Mouse (Mus musculus) forebrain, embryonic 12.5 days (tissue): ENCODE measurements at regions not wholly inside any gene's neighbourhood (a gene's known extent, or its start where the extent isn't known, plus 50 kb on each side); places are given as distances from the start of the nearest gene placed in this dataset.
A peak's percentile ranks its signal among the peaks of the same experiment; 100 is the strongest.

Experiments
- ATAC-seq: fragments of 200-750 bp; cut with Nextera tagmentation; 2 replicates; pipeline ENCODE4 v1.8.0; 2017; ENCODE audit warnings: moderate TSS enrichment; ENCODE audit not compliant: low FRiP score
- H3K27ac ChIP-seq: fragments of 300-500 bp; sonication (generic); 2 replicates; pipeline ENCODE4 v1.5.1; 2016; ENCODE audit warnings: mild to moderate bottlenecking
- H3K27me3 ChIP-seq: fragments of 300-500 bp; sonication (generic); 2 replicates; pipeline ENCODE4 v1.6.1; 2016; ENCODE audit warnings: mild to moderate bottlenecking
- H3K36me3 ChIP-seq: fragments of 300-500 bp; sonication (generic); replicated peaks from 2 replicates; pipeline ENCODE4 v1.6.1; 2016; ENCODE audit warnings: mild to moderate bottlenecking
- H3K4me1 ChIP-seq: fragments of 300-500 bp; sonication (generic); 2 replicates; pipeline ENCODE4 v1.6.1; 2016
- H3K4me2 ChIP-seq: fragments of 300-500 bp; sonication (generic); 2 replicates; pipeline ENCODE4 v1.6.1; 2016; ENCODE audit warnings: mild to moderate bottlenecking, moderate library complexity
- H3K4me3 ChIP-seq: fragments of 300-500 bp; sonication (generic); replicated peaks from 2 replicates; pipeline ENCODE4 v1.5.1; 2016; ENCODE audit warnings: mild to moderate bottlenecking
- H3K9ac ChIP-seq: fragments of 300-500 bp; sonication (generic); 2 replicates; pipeline ENCODE4 v1.6.1; 2016; ENCODE audit warnings: mild to moderate bottlenecking
- H3K9me3 ChIP-seq: fragments of 300-500 bp; sonication (generic); 2 replicates; pipeline ENCODE4 v1.6.1; 2016
- WGBS: fragments of 180-500 bp; shearing (Covaris S2); methylation state at CpG from one replicate; pipeline ENCODE4 v1.1.7; 2016; 5-methylcytosine and 5-hydroxymethylcytosine counted together

DNA sequence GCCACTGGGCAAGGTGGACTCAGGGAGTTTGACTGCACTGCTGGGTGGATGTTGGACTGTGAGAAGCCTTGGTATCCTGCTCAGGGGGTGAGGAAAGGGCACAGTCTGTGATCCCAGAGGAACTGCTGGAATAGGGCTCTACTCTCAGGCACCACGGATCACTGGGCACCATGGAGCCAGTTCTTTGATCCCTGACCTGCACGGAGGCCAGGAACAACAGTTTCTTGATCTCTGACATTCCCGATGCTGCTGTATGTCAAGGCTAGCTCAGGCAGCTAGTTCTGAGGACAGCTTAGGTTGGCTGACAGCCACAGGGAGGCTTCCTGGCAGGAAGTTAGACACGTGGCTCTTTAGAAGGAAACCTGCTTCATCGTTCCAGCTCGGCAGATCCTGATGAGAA is 289.5 kb upstream of the Slit2 start:
- no peaks in the 10 kb centered on the region for H3K27me3 ChIP-seq
- ATAC-seq: no peak
- no peak overlapping the region for H3K27ac ChIP-seq
- H3K9me3 ChIP-seq: no peaks in the 10 kb centered on the region
- no peaks in the 10 kb centered on the region for H3K4me1 ChIP-seq
- H3K4me3 ChIP-seq: no peak overlapping the region
- WGBS: 79% methylated on average over 6 of the region's 6 CpGs
- H3K36me3 ChIP-seq: no peaks in the 10 kb centered on the region
- no peak overlapping the region for H3K9ac ChIP-seq
- no peak overlapping the region for H3K4me2 ChIP-seq

DNA sequence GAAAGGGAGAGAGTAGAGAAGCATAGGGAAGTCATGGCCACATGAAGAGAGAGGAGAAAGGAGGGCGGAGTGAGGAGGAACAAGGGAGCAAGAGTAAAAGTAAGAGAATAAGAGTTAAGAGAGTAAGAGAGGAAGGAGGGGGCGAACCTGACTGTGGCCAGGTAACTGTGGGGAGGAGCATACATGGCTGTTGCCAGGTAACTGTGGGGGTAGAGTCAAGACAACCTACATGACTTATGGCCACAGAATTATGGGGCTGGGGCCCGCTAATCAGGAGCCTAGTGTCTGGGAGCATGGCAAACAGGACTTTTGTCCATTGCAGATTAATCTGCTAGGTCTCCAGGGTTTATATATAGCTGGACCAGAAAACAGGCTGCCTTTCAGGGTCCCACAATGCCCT is 289.0 kb upstream of the Slit2 start:
- WGBS: 98% methylated on average over 3 of the region's 3 CpGs

DNA sequence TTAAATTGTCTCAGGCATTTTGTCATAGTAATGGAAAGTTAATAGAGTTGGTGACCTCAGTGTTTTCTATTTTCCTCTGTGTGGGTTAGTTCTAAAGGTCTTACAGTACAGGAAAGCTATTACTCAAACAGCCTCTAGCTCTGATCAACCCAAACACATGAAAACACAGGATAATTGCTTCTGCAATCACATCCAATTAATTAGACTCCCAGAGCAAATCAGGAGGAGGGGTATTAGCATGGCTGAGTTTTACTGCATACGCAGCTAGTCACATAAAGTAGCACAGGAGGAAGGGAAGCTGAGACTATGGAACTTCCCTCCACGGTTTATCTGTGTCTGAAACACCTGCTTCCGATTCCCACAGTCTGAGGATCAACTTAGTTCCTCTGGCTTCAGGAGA is 288.3 kb upstream of the Slit2 start:
- Histone ChIP-seq H3K4me3 (no peak overlapping the region), H3K4me1 (no peaks in the 10 kb centered on the region), H3K9me3 (no peaks in the 10 kb centered on the region), H3K27ac (no peak overlapping the region), H3K9ac (no peak overlapping the region), H3K36me3 (no peaks in the 10 kb centered on the region), H3K4me2 (no peak overlapping the region), H3K27me3 (no peaks in the 10 kb centered on the region)
- ATAC-seq: no peak
- 84% methylated on average over 3 of the region's 3 CpGs for WGBS

More for the DNA sequence above, 289.0 kb upstream of the Slit2 start:
- no peaks in the 10 kb centered on the region for H3K27me3 ChIP-seq
- H3K4me3 ChIP-seq: no peak overlapping the region
- H3K9ac ChIP-seq: no peak overlapping the region
- no peaks in the 10 kb centered on the region for H3K4me1 ChIP-seq
- no peak overlapping the region for H3K4me2 ChIP-seq
- H3K27ac ChIP-seq: no peak overlapping the region
- no peaks in the 10 kb centered on the region for H3K9me3 ChIP-seq
- no peak for ATAC-seq
- H3K36me3 ChIP-seq: no peaks in the 10 kb centered on the region

DNA sequence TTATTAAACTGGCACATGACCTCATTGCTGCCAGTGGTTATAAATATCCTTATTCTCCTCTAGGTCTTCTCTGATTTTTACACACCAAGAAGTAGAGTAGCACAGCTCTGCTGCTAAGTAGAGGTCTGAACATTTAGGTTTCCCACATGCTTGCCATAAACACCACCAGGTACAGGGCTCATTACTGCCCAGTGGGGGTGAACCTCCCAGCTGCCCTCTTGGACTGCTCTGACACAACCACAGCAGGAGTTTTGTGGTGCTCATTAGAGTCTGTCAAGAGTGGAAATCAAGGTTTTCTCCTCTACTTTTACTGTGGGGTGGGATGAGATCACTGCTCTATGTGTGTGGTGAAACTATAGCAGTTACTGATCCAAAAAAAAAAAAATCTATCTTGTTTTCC is 271.4 kb upstream of the Slit2 start:
- H3K4me1 ChIP-seq: no peaks in the 10 kb centered on the region
- H3K27ac ChIP-seq: no peak overlapping the region
- no peak overlapping the region for H3K9ac ChIP-seq
- no peak overlapping the region for H3K4me3 ChIP-seq
- no peaks in the 10 kb centered on the region for H3K27me3 ChIP-seq
- no peaks in the 10 kb centered on the region for H3K9me3 ChIP-seq
- H3K36me3 ChIP-seq: no peaks in the 10 kb centered on the region
- ATAC-seq: no peak
- H3K4me2 ChIP-seq: no peak overlapping the region

DNA sequence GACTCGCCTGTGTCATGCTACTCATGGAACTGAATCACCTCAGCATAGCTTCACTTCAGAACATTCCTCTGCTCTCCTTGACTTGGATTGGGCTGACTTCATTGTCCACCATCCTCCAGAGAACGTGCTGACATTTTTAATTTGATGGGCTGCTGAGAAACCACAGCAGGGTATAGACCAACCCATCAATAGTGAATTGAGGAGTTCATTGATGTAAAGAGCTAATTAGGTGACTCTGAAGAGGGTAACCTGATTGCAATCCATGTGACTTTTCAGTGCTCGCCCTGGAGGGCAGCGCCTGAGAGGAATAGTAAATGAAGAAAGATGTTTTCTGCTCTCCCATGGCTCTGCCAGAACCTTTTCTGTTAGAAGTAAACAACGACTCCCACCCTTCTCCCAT is 268.6 kb upstream of the Slit2 start:
- Histone ChIP-seq H3K9ac (no peak overlapping the region), H3K4me1 (no peaks in the 10 kb centered on the region), H3K4me2 (no peak overlapping the region), H3K27me3 (no peaks in the 10 kb centered on the region), H3K36me3 (no peaks in the 10 kb centered on the region), H3K4me3 (no peak overlapping the region), H3K27ac (no peak overlapping the region), H3K9me3 (no peaks in the 10 kb centered on the region)
- peak; percentile 72; the same call in 1 of the 2 replicates for ATAC-seq
- 18% methylated on average over 5 of the region's 5 CpGs for WGBS

DNA sequence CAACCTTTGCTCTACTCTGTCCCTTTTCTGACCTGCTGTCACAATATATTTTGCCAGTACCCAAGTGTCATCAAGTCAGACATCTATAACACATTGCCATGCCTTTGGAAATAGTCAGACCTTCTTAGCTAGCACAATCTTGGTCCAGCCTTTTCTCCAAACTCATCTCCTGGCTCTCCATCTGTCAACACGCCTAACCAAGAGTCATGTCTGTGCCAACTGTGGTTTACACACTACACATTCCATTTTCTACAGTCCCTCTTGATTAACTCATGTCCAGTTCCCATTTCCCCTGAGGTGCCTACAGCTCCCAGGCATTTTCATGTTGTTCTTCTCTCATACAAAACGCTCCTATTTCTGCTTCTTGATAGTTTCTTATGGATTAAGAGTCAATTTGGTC is 258.0 kb upstream of the Slit2 start:
- ATAC-seq: no peak
- Histone ChIP-seq H3K4me3 (no peak overlapping the region), H3K36me3 (no peaks in the 10 kb centered on the region), H3K9me3 (no peaks in the 10 kb centered on the region), H3K27me3 (no peaks in the 10 kb centered on the region), H3K4me2 (no peak overlapping the region), H3K27ac (no peak overlapping the region), H3K9ac (no peak overlapping the region), H3K4me1 (no peaks in the 10 kb centered on the region)
- WGBS: 80% methylated on average over 2 of the region's 2 CpGs

DNA sequence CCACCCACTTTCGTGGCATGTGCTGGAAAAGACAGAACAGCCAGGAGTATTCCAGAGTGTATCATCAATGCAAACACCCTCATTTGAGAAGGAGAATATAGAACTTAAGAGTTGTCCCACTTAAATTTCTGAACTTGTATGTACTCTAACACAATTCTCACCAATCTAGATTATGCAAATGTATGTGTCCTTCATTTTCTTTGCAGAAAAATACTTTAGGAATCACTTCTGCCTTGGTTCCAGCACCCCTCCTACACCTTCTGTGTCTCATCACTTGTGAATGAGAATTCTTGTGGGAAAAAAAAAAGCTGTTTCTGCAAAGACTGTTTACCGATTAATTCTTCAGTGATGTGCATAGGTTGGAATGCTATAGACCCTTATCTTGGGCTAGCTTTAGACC is 240.2 kb upstream of the Slit2 start:
- no peak for ATAC-seq
- WGBS: 82% methylated on average over 2 of the region's 2 CpGs

DNA sequence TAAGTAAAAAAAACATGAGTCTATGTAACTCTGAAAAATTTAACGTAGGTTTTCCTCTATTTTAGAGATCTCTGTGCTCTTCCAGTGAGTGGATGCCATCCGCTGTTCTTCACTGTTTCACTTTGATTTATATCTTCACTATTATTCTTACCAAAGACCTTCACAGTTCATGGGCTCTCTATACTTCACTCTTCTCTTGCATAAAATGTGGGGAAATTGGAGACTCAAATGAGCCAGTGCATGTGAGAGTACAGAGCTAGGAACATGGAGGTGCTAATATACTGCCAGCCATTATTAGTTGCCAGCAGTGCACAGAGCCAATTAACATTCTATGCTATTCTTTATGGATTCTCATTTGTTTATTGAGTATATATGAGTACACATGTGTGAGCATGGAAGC is 237.8 kb upstream of the Slit2 start:
- H3K4me1 ChIP-seq: no peaks in the 10 kb centered on the region
- no peak overlapping the region for H3K4me2 ChIP-seq
- WGBS: 93% methylated on average over 2 of the region's 2 CpGs
- no peak overlapping the region for H3K9ac ChIP-seq
- H3K27ac ChIP-seq: no peak overlapping the region
- no peak overlapping the region for H3K4me3 ChIP-seq
- ATAC-seq: no peak
- H3K36me3 ChIP-seq: no peaks in the 10 kb centered on the region
- no peaks in the 10 kb centered on the region for H3K27me3 ChIP-seq
- no peaks in the 10 kb centered on the region for H3K9me3 ChIP-seq

More for the DNA sequence above, 240.2 kb upstream of the Slit2 start:
- no peaks in the 10 kb centered on the region for H3K36me3 ChIP-seq
- no peak overlapping the region for H3K9ac ChIP-seq
- no peaks in the 10 kb centered on the region for H3K9me3 ChIP-seq
- H3K27ac ChIP-seq: no peak overlapping the region
- no peaks in the 10 kb centered on the region for H3K4me1 ChIP-seq
- H3K4me2 ChIP-seq: no peak overlapping the region
- no peak overlapping the region for H3K4me3 ChIP-seq
- H3K27me3 ChIP-seq: no peaks in the 10 kb centered on the region

DNA sequence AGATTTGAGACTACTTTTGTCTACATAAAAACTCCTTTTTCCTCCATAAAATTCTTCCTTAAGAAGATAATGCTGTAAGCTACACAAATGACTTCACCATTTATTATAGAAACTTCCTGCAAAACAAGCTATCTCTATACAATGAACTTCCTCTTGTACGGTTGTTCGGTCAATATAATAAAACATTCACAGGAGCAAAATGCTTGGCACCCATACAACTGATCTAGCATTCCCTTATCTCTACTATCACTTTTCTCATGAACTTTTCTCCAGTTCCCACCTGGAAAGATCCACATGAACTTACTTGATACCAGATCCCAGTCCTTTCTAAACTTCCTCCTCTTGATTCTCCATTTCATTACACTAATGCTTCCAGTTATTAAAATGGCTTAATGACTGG is 231.0 kb upstream of the Slit2 start:
- H3K4me1 ChIP-seq: no peaks in the 10 kb centered on the region
- no peaks in the 10 kb centered on the region for H3K9me3 ChIP-seq
- no peaks in the 10 kb centered on the region for H3K36me3 ChIP-seq
- no peak overlapping the region for H3K9ac ChIP-seq
- no peak overlapping the region for H3K27ac ChIP-seq
- 97% methylated on average over 2 of the region's 2 CpGs for whole genome bisulfite sequencing
- H3K4me3 ChIP-seq: no peak overlapping the region
- no peak for ATAC-seq
- no peaks in the 10 kb centered on the region for H3K27me3 ChIP-seq
- no peak overlapping the region for H3K4me2 ChIP-seq

DNA sequence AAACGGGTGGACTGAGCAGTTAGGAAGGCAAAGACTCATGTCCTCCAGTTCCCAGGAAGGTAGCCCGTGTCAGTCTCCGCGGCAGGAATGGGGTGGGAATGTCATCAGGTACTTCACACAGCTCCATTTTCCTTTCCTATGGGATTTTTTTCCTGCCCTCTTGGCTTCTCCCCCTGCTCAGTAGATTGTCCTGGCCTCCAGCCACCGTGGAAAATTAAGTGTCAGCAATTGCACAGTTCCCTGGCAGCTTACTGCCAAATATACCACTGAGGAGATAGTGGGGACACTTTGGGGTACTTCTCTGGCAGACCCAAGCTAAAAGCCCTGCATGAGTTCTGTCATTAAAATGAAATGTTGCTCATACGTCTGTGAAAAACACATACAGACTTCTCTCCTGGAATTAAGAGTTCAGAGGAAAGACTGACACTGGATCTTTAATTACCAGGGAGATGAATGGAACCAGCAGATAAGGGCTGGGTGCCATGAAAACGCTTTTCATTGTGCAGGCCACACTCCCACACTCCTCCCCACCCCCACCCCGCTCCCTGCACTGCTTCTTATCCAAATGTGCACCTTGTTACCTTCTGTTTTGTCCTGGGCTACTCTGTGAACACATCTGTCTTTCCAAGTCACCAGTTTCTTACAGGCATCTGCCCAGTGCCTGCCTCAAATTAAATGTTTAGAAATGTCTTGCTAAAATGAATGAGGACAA is 210.1 kb upstream of the Slit2 start:
- H3K27ac ChIP-seq: 0 out of 2 replicates have a peak overlapping the region, but pooled peaks have one; percentile 46
- WGBS: 52% methylated on average over 8 of the region's 8 CpGs

DNA sequence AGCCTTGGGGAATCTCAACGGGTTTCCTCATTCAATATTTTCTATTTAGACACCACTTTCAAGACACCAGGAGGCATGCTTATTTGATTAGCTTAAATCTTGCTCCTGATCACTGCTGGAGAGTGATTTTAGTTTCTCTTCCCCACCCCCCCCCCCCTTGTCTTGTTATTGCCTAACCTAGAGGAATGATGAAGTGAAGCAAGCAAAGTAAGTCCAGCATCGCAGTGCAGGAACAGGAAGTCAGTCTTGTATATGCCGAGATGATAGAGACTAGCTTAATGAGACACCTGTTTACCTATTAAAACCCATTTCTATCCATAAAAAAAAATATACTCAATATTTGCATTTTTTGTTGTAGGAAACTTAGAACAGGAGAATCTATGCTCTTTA is 209.6 kb upstream of the Slit2 start:
- ATAC-seq: no peak
- WGBS: 62% methylated on average over 3 of the region's 3 CpGs
- Histone ChIP-seq H3K4me2 (no peak overlapping the region), H3K9me3 (no peaks in the 10 kb centered on the region), H3K27me3 (no peaks in the 10 kb centered on the region), H3K27ac (no peak overlapping the region), H3K36me3 (no peaks in the 10 kb centered on the region), H3K4me3 (no peak overlapping the region), H3K4me1 (peaks cover 9% of the 10 kb centered on the region), H3K9ac (no peak overlapping the region)

More for the DNA sequence above, 210.1 kb upstream of the Slit2 start:
- H3K9me3 ChIP-seq: no peaks in the 10 kb centered on the region
- ATAC-seq: 0 out of 2 replicates have a peak, but pooled peaks have one; percentile 44
- H3K4me2 ChIP-seq: no peak overlapping the region
- H3K9ac ChIP-seq: no peak overlapping the region
- peaks cover 9% of the 10 kb centered on the region for H3K4me1 ChIP-seq
- H3K36me3 ChIP-seq: no peaks in the 10 kb centered on the region
- H3K27me3 ChIP-seq: no peaks in the 10 kb centered on the region
- no peak overlapping the region for H3K4me3 ChIP-seq

DNA sequence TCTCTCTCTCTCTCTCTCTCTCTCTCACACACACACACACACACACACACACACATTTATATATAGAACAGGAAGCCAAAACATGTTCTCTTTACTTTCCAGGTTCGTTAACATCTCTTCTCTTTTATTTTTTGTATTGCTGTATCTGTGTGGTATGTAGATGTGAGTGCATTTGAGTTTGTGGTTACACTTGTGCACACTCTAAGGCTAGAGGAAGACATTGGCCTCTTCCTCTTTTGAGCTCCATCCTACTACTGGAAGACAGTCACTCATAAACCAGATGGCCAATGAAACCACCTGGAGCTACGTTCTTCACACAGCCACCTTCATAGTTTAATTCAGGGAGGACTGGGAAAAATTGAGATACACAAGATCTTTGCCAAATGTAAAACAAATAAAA is 202.1 kb upstream of the Slit2 start:
- H3K27ac ChIP-seq: no peak overlapping the region
- no peak overlapping the region for H3K4me3 ChIP-seq
- H3K36me3 ChIP-seq: no peaks in the 10 kb centered on the region
- H3K4me1 ChIP-seq: no peaks in the 10 kb centered on the region
- H3K9ac ChIP-seq: no peak overlapping the region
- H3K27me3 ChIP-seq: no peaks in the 10 kb centered on the region
- H3K9me3 ChIP-seq: no peaks in the 10 kb centered on the region
- H3K4me2 ChIP-seq: no peak overlapping the region
- 82% methylated on average over 2 of the region's 2 CpGs for WGBS
- ATAC-seq: no peak

DNA sequence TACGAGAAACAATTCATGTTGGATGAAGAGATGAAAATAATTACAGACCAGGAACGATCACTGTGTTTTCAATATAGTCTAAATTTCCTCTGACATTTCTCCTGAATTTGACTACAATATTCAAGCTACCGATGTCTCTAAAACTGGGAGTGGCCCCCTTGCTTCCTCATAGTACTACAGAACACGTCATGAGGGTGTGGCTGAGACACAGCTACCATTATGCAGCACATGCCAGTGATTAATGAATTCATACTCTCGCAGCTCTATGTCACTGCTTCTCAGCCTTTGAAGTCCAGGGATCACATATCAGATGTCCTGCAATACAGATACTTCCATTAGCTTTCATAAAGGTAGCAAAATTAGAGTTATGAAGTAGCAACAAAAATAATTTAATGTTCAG is 201.3 kb upstream of the Slit2 start:
- no peak for ATAC-seq
- 86% methylated on average over 5 of the region's 5 CpGs for WGBS
- Histone ChIP-seq H3K4me3 (no peak overlapping the region), H3K4me1 (no peaks in the 10 kb centered on the region), H3K27ac (no peak overlapping the region), H3K27me3 (no peaks in the 10 kb centered on the region), H3K4me2 (no peak overlapping the region), H3K9me3 (no peaks in the 10 kb centered on the region), H3K9ac (no peak overlapping the region), H3K36me3 (no peaks in the 10 kb centered on the region)
